Mouse (Mus musculus): ENCODE measurements around the gene Rab3c.

GRCm38 (mm10) chr13:110238970-110239369 is 41.8 kb downstream of the Rab3c start:
- TF ChIP-seq CTCF (IDR thresholded peaks at IDR 0.05; ENCODE audit: borderline replicate concordance, extremely low read depth, insufficient read depth, insufficient read length) (no peak), POLR2A (IDR thresholded peaks at IDR 0.05; ENCODE audit: borderline replicate concordance, extremely low read depth, insufficient read depth, insufficient read length, poor library complexity, severe bottlenecking) (no peak)

All from brain, embryonic 14.5 days (tissue).